Mouse (Mus musculus): ENCODE data around the gene Mcoln2. TPM values are rescaled to one million over a fixed set of nuclear protein-coding genes. Genes with fewer than 3 reads are reported as not detected.

The Mcoln2 gene
- polyA plus RNA-seq, 1 experiment from 2014 or later = 0.97 TPM

- H3K9me3 ChIP-seq (ENCODE audit: control insufficient read depth, low read length) = no peaks in the 10 kb centered on the region; the same call in 1 of the 2 replicates
- DNase-seq (ENCODE audit: low spot score) = no peak
- ATAC-seq (ENCODE audit: low read depth) = no peak
- H3K27me3 ChIP-seq (replicated peaks; ENCODE audit: control insufficient read depth, insufficient read depth, low read length) = no peaks in the 10 kb centered on the region
- 61% methylated on average over 10 of the region's 10 CpGs for WGBS
- H3K36me3 ChIP-seq (ENCODE audit: control insufficient read depth, insufficient read depth, low read length) = no peaks in the 10 kb centered on the region
- no peaks in the 10 kb centered on the region for H3K4me1 ChIP-seq (ENCODE audit: control insufficient read depth, insufficient read depth, low read length)
- no peak overlapping the region for H3K27ac ChIP-seq (replicated peaks; ENCODE audit: low read depth, low read length)
- H3K9ac ChIP-seq (ENCODE audit: low read depth, low read length) = no peak overlapping the region
- H3K4me2 ChIP-seq (ENCODE audit: low read depth, low read length) = no peak overlapping the region
- H3K4me3 ChIP-seq (ENCODE audit: low read depth, low read length) = no peak overlapping the region
Observed at GRCm38 (mm10) chr3:146186033-146186432, 36.4 kb downstream of the Mcoln2 start.

- no peaks in the 10 kb centered on the region for H3K27me3 ChIP-seq (replicated peaks; ENCODE audit: control insufficient read depth, insufficient read depth, low read length)
- H3K4me3 ChIP-seq (ENCODE audit: low read depth, low read length) = no peak overlapping the region
- WGBS = 62% methylated on average over 10 of the region's 10 CpGs
- H3K4me1 ChIP-seq (ENCODE audit: control insufficient read depth, insufficient read depth, low read length) = no peaks in the 10 kb centered on the region
- DNase-seq (ENCODE audit: low spot score) (no peak), ATAC-seq (ENCODE audit: low read depth) (no peak)
- H3K36me3 ChIP-seq (ENCODE audit: control insufficient read depth, insufficient read depth, low read length) = no peaks in the 10 kb centered on the region
- H3K9me3 ChIP-seq (ENCODE audit: control insufficient read depth, low read length) = no peaks in the 10 kb centered on the region; the same call in 1 of the 2 replicates
- no peak overlapping the region for H3K4me2 ChIP-seq (ENCODE audit: low read depth, low read length)
- no peak overlapping the region for H3K27ac ChIP-seq (replicated peaks; ENCODE audit: low read depth, low read length)
- no peak overlapping the region for H3K9ac ChIP-seq (ENCODE audit: low read depth, low read length)
Observed at GRCm38 (mm10) chr3:146189933-146190332, 40.3 kb downstream of the Mcoln2 start.

GRCm38 (mm10) chr3:146192507-146192906 is 42.9 kb downstream of the Mcoln2 start:
- Histone ChIP-seq H3K27me3 (replicated peaks; ENCODE audit: control insufficient read depth, insufficient read depth, low read length) (no peaks in the 10 kb centered on the region), H3K36me3 (ENCODE audit: control insufficient read depth, insufficient read depth, low read length) (no peaks in the 10 kb centered on the region), H3K4me3 (ENCODE audit: low read depth, low read length) (no peak overlapping the region), H3K4me1 (ENCODE audit: control insufficient read depth, insufficient read depth, low read length) (no peaks in the 10 kb centered on the region), H3K9ac (ENCODE audit: low read depth, low read length) (no peak overlapping the region), H3K4me2 (ENCODE audit: low read depth, low read length) (no peak overlapping the region), H3K9me3 (ENCODE audit: control insufficient read depth, low read length) (no peaks in the 10 kb centered on the region), H3K27ac (replicated peaks; ENCODE audit: low read depth, low read length) (no peak overlapping the region)
- DNase-seq (ENCODE audit: low spot score) = no peak
- no peak for ATAC-seq (ENCODE audit: low read depth)
- whole genome bisulfite sequencing = 80% methylated on average over 1 of the region's 1 CpGs

GRCm38 (mm10) chr3:146195153-146195552 is 45.5 kb downstream of the Mcoln2 start:
- DNase-seq (ENCODE audit: low spot score) (no peak), ATAC-seq (ENCODE audit: low read depth) (no peak)
- 90% methylated on average over 5 of the region's 5 CpGs for WGBS
- Histone ChIP-seq H3K27ac (replicated peaks; ENCODE audit: low read depth, low read length) (no peak overlapping the region), H3K4me1 (ENCODE audit: control insufficient read depth, insufficient read depth, low read length) (no peaks in the 10 kb centered on the region), H3K36me3 (ENCODE audit: control insufficient read depth, insufficient read depth, low read length) (no peaks in the 10 kb centered on the region), H3K9me3 (ENCODE audit: control insufficient read depth, low read length) (no peaks in the 10 kb centered on the region), H3K4me2 (ENCODE audit: low read depth, low read length) (no peak overlapping the region), H3K4me3 (ENCODE audit: low read depth, low read length) (no peak overlapping the region), H3K9ac (ENCODE audit: low read depth, low read length) (no peak overlapping the region), H3K27me3 (replicated peaks; ENCODE audit: control insufficient read depth, insufficient read depth, low read length) (no peaks in the 10 kb centered on the region)

DNA sequence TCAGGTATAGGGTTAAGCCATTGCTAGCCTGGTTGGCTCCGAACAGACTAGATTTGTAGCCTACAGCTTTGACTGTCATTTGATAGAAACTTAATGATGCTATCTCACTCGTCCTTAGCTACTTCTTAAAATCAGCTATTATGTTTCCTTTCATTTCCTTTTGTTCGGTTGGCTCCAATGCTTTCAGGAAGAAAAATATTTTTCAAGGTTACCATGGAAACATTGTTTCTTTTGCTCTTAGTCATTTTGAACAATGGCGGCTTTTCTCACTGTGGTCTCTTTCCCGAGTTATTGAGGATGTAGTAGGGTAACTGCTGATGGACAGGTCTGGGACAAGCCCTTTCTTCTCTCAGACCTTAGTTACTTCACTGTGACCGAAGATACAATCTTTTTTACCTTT is 46.7 kb downstream of the Mcoln2 start:
- 60% methylated on average over 6 of the region's 6 CpGs for WGBS
- no peak for DNase-seq (ENCODE audit: low spot score)
- no peak overlapping the region for H3K4me3 ChIP-seq (ENCODE audit: low read depth, low read length)
- no peaks in the 10 kb centered on the region for H3K4me1 ChIP-seq (ENCODE audit: control insufficient read depth, insufficient read depth, low read length)
- no peak overlapping the region for H3K4me2 ChIP-seq (ENCODE audit: low read depth, low read length)
- no peak overlapping the region for H3K27ac ChIP-seq (replicated peaks; ENCODE audit: low read depth, low read length)
- H3K27me3 ChIP-seq (replicated peaks; ENCODE audit: control insufficient read depth, insufficient read depth, low read length) = no peaks in the 10 kb centered on the region
- ATAC-seq (ENCODE audit: low read depth) = no peak
- H3K9me3 ChIP-seq (ENCODE audit: control insufficient read depth, low read length) = no peaks in the 10 kb centered on the region
- no peak overlapping the region for H3K9ac ChIP-seq (ENCODE audit: low read depth, low read length)
- no peaks in the 10 kb centered on the region for H3K36me3 ChIP-seq (ENCODE audit: control insufficient read depth, insufficient read depth, low read length)

GRCm38 (mm10) chr3:146196780-146197743 is 47.4 kb downstream of the Mcoln2 start:
- no peaks in the 10 kb centered on the region for H3K4me1 ChIP-seq (ENCODE audit: control insufficient read depth, insufficient read depth, low read length)
- WGBS = 78% methylated on average over 17 of the region's 17 CpGs
- no peaks in the 10 kb centered on the region for H3K27me3 ChIP-seq (replicated peaks; ENCODE audit: control insufficient read depth, insufficient read depth, low read length)
- no peak overlapping the region for H3K4me2 ChIP-seq (ENCODE audit: low read depth, low read length)
- ATAC-seq (ENCODE audit: low read depth) = no peak
- no peak overlapping the region for H3K27ac ChIP-seq (replicated peaks; ENCODE audit: low read depth, low read length)
- no peaks in the 10 kb centered on the region for H3K36me3 ChIP-seq (ENCODE audit: control insufficient read depth, insufficient read depth, low read length)
- H3K4me3 ChIP-seq (ENCODE audit: low read depth, low read length) = no peak overlapping the region
- no peaks in the 10 kb centered on the region for H3K9me3 ChIP-seq (ENCODE audit: control insufficient read depth, low read length)
- no peak overlapping the region for H3K9ac ChIP-seq (ENCODE audit: low read depth, low read length)
- no peak for DNase-seq (ENCODE audit: low spot score)

GRCm38 (mm10) chr3:146197785-146198184 is 48.2 kb downstream of the Mcoln2 start:
- ATAC-seq (ENCODE audit: low read depth) = no peak
- 81% methylated on average over 12 of the region's 12 CpGs for WGBS
- H3K9ac ChIP-seq (ENCODE audit: low read depth, low read length) = no peak overlapping the region
- H3K4me1 ChIP-seq (ENCODE audit: control insufficient read depth, insufficient read depth, low read length) = no peaks in the 10 kb centered on the region
- H3K4me2 ChIP-seq (ENCODE audit: low read depth, low read length) = no peak overlapping the region
- no peaks in the 10 kb centered on the region for H3K36me3 ChIP-seq (ENCODE audit: control insufficient read depth, insufficient read depth, low read length)
- H3K27me3 ChIP-seq (replicated peaks; ENCODE audit: control insufficient read depth, insufficient read depth, low read length) = no peaks in the 10 kb centered on the region
- H3K9me3 ChIP-seq (ENCODE audit: control insufficient read depth, low read length) = no peaks in the 10 kb centered on the region
- no peak overlapping the region for H3K4me3 ChIP-seq (ENCODE audit: low read depth, low read length)
- H3K27ac ChIP-seq (replicated peaks; ENCODE audit: low read depth, low read length) = no peak overlapping the region
- DNase-seq (ENCODE audit: low spot score) = no peak

GRCm38 (mm10) chr3:146198803-146199481 is 49.3 kb downstream of the Mcoln2 start:
- H3K9ac ChIP-seq (ENCODE audit: low read depth, low read length) = no peak overlapping the region
- H3K4me3 ChIP-seq (ENCODE audit: low read depth, low read length) = no peak overlapping the region
- 78% methylated on average over 11 of the region's 11 CpGs for WGBS
- no peak for DNase-seq (ENCODE audit: low spot score)
- ATAC-seq (ENCODE audit: low read depth) = peak; percentile 67
- H3K36me3 ChIP-seq (ENCODE audit: control insufficient read depth, insufficient read depth, low read length) = no peaks in the 10 kb centered on the region
- no peaks in the 10 kb centered on the region for H3K27me3 ChIP-seq (replicated peaks; ENCODE audit: control insufficient read depth, insufficient read depth, low read length)
- H3K27ac ChIP-seq (replicated peaks; ENCODE audit: low read depth, low read length) = no peak overlapping the region
- H3K4me1 ChIP-seq (ENCODE audit: control insufficient read depth, insufficient read depth, low read length) = no peaks in the 10 kb centered on the region
- H3K9me3 ChIP-seq (ENCODE audit: control insufficient read depth, low read length) = no peaks in the 10 kb centered on the region
- no peak overlapping the region for H3K4me2 ChIP-seq (ENCODE audit: low read depth, low read length)

All from embryonic facial prominence, embryonic 14.5 days (tissue).